Mouse (Mus musculus): ENCODE data around the gene Odaph. TPM values are rescaled to one million over a fixed set of nuclear protein-coding genes. Genes with fewer than 3 reads are reported as not detected.

Odaph gene
- polyA plus RNA-seq, 1 experiment from 2014 or later: not detected

GRCm38 (mm10) chr5:91989261-91989660 is 2.0 kb downstream of the Odaph start:
- no peak for DNase-seq (ENCODE audit: low spot score)

- DNase-seq (ENCODE audit: low spot score): no peak
Observed at GRCm38 (mm10) chr5:91991191-91991937, 4.1 kb downstream of the Odaph start.

- DNase-seq (ENCODE audit: low spot score): no peak
Observed at GRCm38 (mm10) chr5:91993061-91993460, 5.8 kb downstream of the Odaph start.

GRCm38 (mm10) chr5:91994546-91994945 is 7.3 kb downstream of the Odaph start:
- no peak for DNase-seq (ENCODE audit: low spot score)

- peak; percentile 20 for DNase-seq (ENCODE audit: low spot score)
Observed at GRCm38 (mm10) chr5:92000770-92001169, 13.5 kb downstream of the Odaph start.

GRCm38 (mm10) chr5:92003011-92003410 is 15.7 kb downstream of the Odaph start:
- peak; percentile 19 for DNase-seq (ENCODE audit: low spot score)

- no peak for DNase-seq (ENCODE audit: low spot score)
Observed at GRCm38 (mm10) chr5:92009827-92010226, 22.6 kb downstream of the Odaph start.

- DNase-seq (ENCODE audit: low spot score): no peak
Observed at GRCm38 (mm10) chr5:92011756-92012155, 24.5 kb downstream of the Odaph start.

GRCm38 (mm10) chr5:92019960-92020359 is 32.7 kb downstream of the Odaph start:
- DNase-seq (ENCODE audit: low spot score): no peak

GRCm38 (mm10) chr5:92042377-92043348 is 55.4 kb downstream of the Odaph start:
- DNase-seq (ENCODE audit: low spot score): peak; percentile 90

GRCm38 (mm10) chr5:92043783-92044182 is 56.5 kb downstream of the Odaph start, which contains the start of gene Cdkl2:
Gene Cdkl2, minus strand, starts transcription at chr5:92043883.
- DNase-seq (ENCODE audit: low spot score): no peak

Other genes starting within 250 kb of the Odaph start
- 71.5 and 100 TPM in 2 replicates for gene Rchy1, start 24.4 kb upstream of the Odaph start, polyA plus RNA-seq (2015; fragmentation: Nextera tagmentation; extraction: Ambion mirVana)
- 1.7 and 1.9 TPM in 2 replicates for gene Cdkl2, start 56.4 kb downstream of the Odaph start, polyA plus RNA-seq (2015; fragmentation: Nextera tagmentation; extraction: Ambion mirVana)
- gene G3bp2, start 96.2 kb downstream of the Odaph start, polyA plus RNA-seq (2015; fragmentation: Nextera tagmentation; extraction: Ambion mirVana): 239 and 240 TPM in 2 replicates
- 32.6 and 43.5 TPM in 2 replicates for gene Uso1, start 150.5 kb downstream of the Odaph start, polyA plus RNA-seq (2015; fragmentation: Nextera tagmentation; extraction: Ambion mirVana)
- gene U90926, start 227.9 kb downstream of the Odaph start, polyA plus RNA-seq (2015; fragmentation: Nextera tagmentation; extraction: Ambion mirVana): 0.48 and 0.63 TPM in 2 replicates

All from thymus, postnatal 0 days (tissue).